Mouse (Mus musculus): ENCODE data around the gene Esr1. TPM values are rescaled to one million over a fixed set of nuclear protein-coding genes. Genes with fewer than 3 reads are reported as not detected.
"Not testable (repeated sequence)": the region's sequence is repeated elsewhere in the genome, so short reads cannot be mapped to it uniquely, and the experiment has no call there.

Esr1 gene
- polyA plus RNA-seq, 1 experiment from 2014 or later, result 0.26 TPM

- no peaks in the 10 kb centered on the region for H3K4me1 ChIP-seq (ENCODE audit: insufficient read depth, low read depth, low read length)
- TF ChIP-seq EP300 (IDR thresholded peaks at IDR 0.05) (no peak), CTCF (IDR thresholded peaks at IDR 0.05) (no peak)
- H3K4me2 ChIP-seq (replicated peaks; ENCODE audit: low read depth, low read length), result no peak overlapping the region
- H3K9ac ChIP-seq (replicated peaks; ENCODE audit: low read depth), result no peak overlapping the region
- DNase-seq (ENCODE audit: low spot score) (no peak), ATAC-seq (no peak)
- no peaks in the 10 kb centered on the region for H3K36me3 ChIP-seq (ENCODE audit: insufficient read depth, low read length)
- H3K27me3 ChIP-seq (replicated peaks; ENCODE audit: insufficient read depth, low read length), result no peaks in the 10 kb centered on the region; the same call in 1 of the 2 replicates
- no peak overlapping the region for H3K4me3 ChIP-seq (ENCODE audit: low read depth, low read length)
- H3K27ac ChIP-seq (ENCODE audit: low read length), result no peak overlapping the region
- no peaks in the 10 kb centered on the region for H3K9me3 ChIP-seq (ENCODE audit: low read length)
- 70% methylated on average over 6 of the region's 6 CpGs for WGBS
These were observed 114.7 kb downstream of the Esr1 start for GRCm38 (mm10) chr10:4726141-4726540.

GRCm38 (mm10) chr10:4732328-4732727 is 120.9 kb downstream of the Esr1 start:
- TF ChIP-seq CTCF (IDR thresholded peaks at IDR 0.05), result no peak
- TF ChIP-seq EP300 (IDR thresholded peaks at IDR 0.05), result no peak
- Histone ChIP-seq H3K9me3 (ENCODE audit: low read length) (no peaks in the 10 kb centered on the region), H3K4me2 (replicated peaks; ENCODE audit: low read depth, low read length) (no peak overlapping the region), H3K4me3 (ENCODE audit: low read depth, low read length) (no peak overlapping the region), H3K36me3 (ENCODE audit: insufficient read depth, low read length) (no peaks in the 10 kb centered on the region), H3K27ac (ENCODE audit: low read length) (no peak overlapping the region), H3K4me1 (ENCODE audit: insufficient read depth, low read depth, low read length) (no peaks in the 10 kb centered on the region), H3K9ac (replicated peaks; ENCODE audit: low read depth) (no peak overlapping the region), H3K27me3 (replicated peaks; ENCODE audit: insufficient read depth, low read length) (no peaks in the 10 kb centered on the region)
- 44% methylated on average over 2 of the region's 2 CpGs for WGBS
- DNase-seq (ENCODE audit: low spot score) (no peak), ATAC-seq (no peak)

- no peak for TF ChIP-seq CTCF (IDR thresholded peaks at IDR 0.05)
- no peak for TF ChIP-seq EP300 (IDR thresholded peaks at IDR 0.05)
- Histone ChIP-seq H3K4me3 (ENCODE audit: low read depth, low read length) (no peak overlapping the region), H3K4me2 (replicated peaks; ENCODE audit: low read depth, low read length) (no peak overlapping the region), H3K9ac (replicated peaks; ENCODE audit: low read depth) (no peak overlapping the region), H3K27ac (ENCODE audit: low read length) (no peak overlapping the region), H3K9me3 (ENCODE audit: low read length) (no peaks in the 10 kb centered on the region), H3K4me1 (ENCODE audit: insufficient read depth, low read depth, low read length) (no peaks in the 10 kb centered on the region), H3K36me3 (ENCODE audit: insufficient read depth, low read length) (no peaks in the 10 kb centered on the region), H3K27me3 (replicated peaks; ENCODE audit: insufficient read depth, low read length) (no peaks in the 10 kb centered on the region)
- no peak for ATAC-seq
- WGBS, result 75% methylated on average over 6 of the region's 6 CpGs
- no peak for DNase-seq (ENCODE audit: low spot score)
These were observed 122.6 kb downstream of the Esr1 start for GRCm38 (mm10) chr10:4733987-4734386.

- H3K4me1 ChIP-seq (ENCODE audit: insufficient read depth, low read depth, low read length), result no peaks in the 10 kb centered on the region
- TF ChIP-seq EP300 (IDR thresholded peaks at IDR 0.05), result no peak
- TF ChIP-seq CTCF (IDR thresholded peaks at IDR 0.05), result no peak
- H3K4me2 ChIP-seq (replicated peaks; ENCODE audit: low read depth, low read length), result no peak overlapping the region
- H3K9ac ChIP-seq (replicated peaks; ENCODE audit: low read depth), result no peak overlapping the region
- H3K9me3 ChIP-seq (ENCODE audit: low read length), result no peaks in the 10 kb centered on the region
- WGBS, result 97% methylated on average over 2 of the region's 2 CpGs
- H3K27me3 ChIP-seq (replicated peaks; ENCODE audit: insufficient read depth, low read length), result no peaks in the 10 kb centered on the region
- no peaks in the 10 kb centered on the region for H3K36me3 ChIP-seq (ENCODE audit: insufficient read depth, low read length)
- ATAC-seq, result no peak
- no peak for DNase-seq (ENCODE audit: low spot score)
- no peak overlapping the region for H3K27ac ChIP-seq (ENCODE audit: low read length)
- H3K4me3 ChIP-seq (ENCODE audit: low read depth, low read length), result no peak overlapping the region
These were observed 123.5 kb downstream of the Esr1 start for GRCm38 (mm10) chr10:4734942-4735341.

GRCm38 (mm10) chr10:4738311-4738710 is 126.9 kb downstream of the Esr1 start:
- Histone ChIP-seq H3K4me1 (ENCODE audit: insufficient read depth, low read depth, low read length) (no peaks in the 10 kb centered on the region), H3K4me3 (ENCODE audit: low read depth, low read length) (no peak overlapping the region), H3K36me3 (ENCODE audit: insufficient read depth, low read length) (no peaks in the 10 kb centered on the region), H3K27me3 (replicated peaks; ENCODE audit: insufficient read depth, low read length) (no peaks in the 10 kb centered on the region), H3K9ac (replicated peaks; ENCODE audit: low read depth) (no peak overlapping the region), H3K27ac (ENCODE audit: low read length) (no peak overlapping the region), H3K9me3 (ENCODE audit: low read length) (no peaks in the 10 kb centered on the region), H3K4me2 (replicated peaks; ENCODE audit: low read depth, low read length) (no peak overlapping the region)
- WGBS, result 72% methylated on average over 2 of the region's 2 CpGs
- no peak for ATAC-seq
- DNase-seq (ENCODE audit: low spot score), result no peak
- no peak for TF ChIP-seq EP300 (IDR thresholded peaks at IDR 0.05)
- TF ChIP-seq CTCF (IDR thresholded peaks at IDR 0.05), result no peak

- not testable (repeated sequence) for H3K36me3 ChIP-seq (ENCODE audit: insufficient read depth, low read length); H3K9ac ChIP-seq (replicated peaks; ENCODE audit: low read depth); ATAC-seq; DNase-seq (ENCODE audit: low spot score); H3K27me3 ChIP-seq (replicated peaks; ENCODE audit: insufficient read depth, low read length); H3K27ac ChIP-seq (ENCODE audit: low read length); H3K4me3 ChIP-seq (ENCODE audit: low read depth, low read length); H3K4me1 ChIP-seq (ENCODE audit: insufficient read depth, low read depth, low read length); H3K4me2 ChIP-seq (replicated peaks; ENCODE audit: low read depth, low read length); H3K9me3 ChIP-seq (ENCODE audit: low read length)
- 67% methylated on average over 1 of the region's 1 CpGs for WGBS
These were observed 139.7 kb downstream of the Esr1 start for GRCm38 (mm10) chr10:4751091-4751490.

- DNase-seq (ENCODE audit: low spot score) (no peak), ATAC-seq (no peak)
- H3K36me3 ChIP-seq (ENCODE audit: insufficient read depth, low read length), result no peaks in the 10 kb centered on the region
- no peaks in the 10 kb centered on the region for H3K4me1 ChIP-seq (ENCODE audit: insufficient read depth, low read depth, low read length)
- no peak overlapping the region for H3K9ac ChIP-seq (replicated peaks; ENCODE audit: low read depth)
- TF ChIP-seq EP300 (IDR thresholded peaks at IDR 0.05), result no peak
- no peak for TF ChIP-seq CTCF (IDR thresholded peaks at IDR 0.05)
- H3K9me3 ChIP-seq (ENCODE audit: low read length), result no peaks in the 10 kb centered on the region
- no peaks in the 10 kb centered on the region for H3K27me3 ChIP-seq (replicated peaks; ENCODE audit: insufficient read depth, low read length)
- 79% methylated on average over 4 of the region's 4 CpGs for WGBS
- H3K4me3 ChIP-seq (ENCODE audit: low read depth, low read length), result no peak overlapping the region
- H3K27ac ChIP-seq (ENCODE audit: low read length), result no peak overlapping the region
- H3K4me2 ChIP-seq (replicated peaks; ENCODE audit: low read depth, low read length), result no peak overlapping the region
These were observed 141.6 kb downstream of the Esr1 start for GRCm38 (mm10) chr10:4752977-4753376.

All from lung, postnatal 0 days (tissue).